Mouse (Mus musculus) liver, embryonic 14.5 days (tissue): ENCODE data around the gene Olfr1500. TPM values are rescaled to one million over a fixed set of nuclear protein-coding genes. Genes with fewer than 3 reads are reported as not detected.
"Not testable (repeated sequence)": the region's sequence is repeated elsewhere in the genome, so short reads cannot be mapped to it uniquely, and the experiment has no call there.

Experiments
- ATAC-seq: fragments of 200-750 bp; cut with Nextera tagmentation; 2 replicates; pipeline ENCODE4 v1.8.0; 2017; ENCODE audit warnings: moderate number of reproducible peaks, mild to moderate bottlenecking, moderate library complexity; ENCODE audit not compliant: insufficient read depth
- DNase-seq, 3 experiments: peaks; one replicate each; pipeline ENCODE4 v3.0.0-alpha.2; 2012 to 2013; ENCODE audit warnings: low read depth in 3 of 3, low spot score in 3 of 3
- H3K27ac ChIP-seq: fragments of 300-500 bp; sonication (generic); 2 replicates; pipeline ENCODE4 v1.5.1; 2014; ENCODE audit warnings: moderate library complexity, mild to moderate bottlenecking, control low read depth, inconsistent platforms
- H3K27me3 ChIP-seq: fragments of 300-500 bp; sonication (generic); 2 replicates; pipeline ENCODE4 v1.6.1; 2014; ENCODE audit warnings: mild to moderate bottlenecking, low read length, moderate library complexity; ENCODE audit not compliant: control insufficient read depth, insufficient read depth
- H3K36me3 ChIP-seq: fragments of 300-500 bp; sonication (generic); replicated peaks from 2 replicates; pipeline ENCODE4 v1.6.1; 2014; ENCODE audit warnings: low read depth; ENCODE audit not compliant: control insufficient read depth, insufficient read depth
- H3K4me1 ChIP-seq, 2 experiments: fragments of 200-500 bp in 1 of 2; fragments of 300-500 bp in 1 of 2; sonication (generic) in 1 of 2; replicated peaks; 2 replicates each; pipeline ENCODE4 v1.6.1; 2012 to 2014; ENCODE audit warnings: antibody characterized with exemption in 1 of 2, inconsistent platforms in 1 of 2, low read length in 1 of 2; ENCODE audit not compliant: control insufficient read depth in 2 of 2, insufficient read depth in 2 of 2
- H3K4me2 ChIP-seq: fragments of 300-500 bp; sonication (generic); 2 replicates; pipeline ENCODE4 v1.6.1; 2014; ENCODE audit warnings: low read depth, mild to moderate bottlenecking, control low read depth, moderate library complexity
- H3K4me3 ChIP-seq, 2 experiments: fragments of 200-500 bp in 1 of 2; fragments of 300-500 bp in 1 of 2; sonication (generic) in 1 of 2; 2 replicates each; pipeline ENCODE4 v1.5.1; 2012 to 2014; ENCODE audit warnings: low read depth in 2 of 2, low read length in 2 of 2, mild to moderate bottlenecking in 2 of 2, control low read depth in 1 of 2, inconsistent platforms in 1 of 2, moderate library complexity in 1 of 2; ENCODE audit not compliant: insufficient read depth in 1 of 2
- H3K9ac ChIP-seq: fragments of 300-500 bp; sonication (generic); replicated peaks from 2 replicates; pipeline ENCODE4 v1.6.1; 2014; ENCODE audit warnings: mild to moderate bottlenecking, control low read depth, moderate library complexity
- H3K9me3 ChIP-seq: fragments of 300-500 bp; sonication (generic); 2 replicates; pipeline ENCODE4 v1.6.1; 2016; ENCODE audit warnings: low read length, mixed read lengths; ENCODE audit not compliant: control insufficient read depth
- CTCF ChIP-seq: IDR thresholded peaks from 2 replicates; pipeline ENCODE4 v1.5.1; 2016; ENCODE audit warnings: antibody characterized with exemption, low read depth, control low read depth
- EP300 ChIP-seq: IDR thresholded peaks from 2 replicates; pipeline ENCODE4 v1.6.1; 2016; ENCODE audit warnings: antibody characterized with exemption, low read depth
- WGBS: fragments of 180-500 bp; shearing (Covaris S2); extraction: QIAGEN DNeasy Blood & Tissue Kit; methylation state at CpG from one replicate; pipeline ENCODE4 v1.1.7; 2014; ENCODE audit not compliant: insufficient replicate concordance; 5-methylcytosine and 5-hydroxymethylcytosine counted together
- polyA plus RNA-seq, 2 experiments: library from polyadenylated mRNA; depleted of rRNA in 1 of 2; stranded (reverse) in 1 of 2; unstranded in 1 of 2; fragments of >200 nt; fragmentation: Nextera tagmentation in 1 of 2; extraction: Ambion mirVana in 1 of 2; gene quantifications; 2 replicates each; pipeline versions ENCODE4 v1.2.1 to v1.2.3; 2012 to 2014

Olfr1500 gene
- not detected in 2 replicates for polyA plus RNA-seq (2012; rRNA removed)
- polyA plus RNA-seq (2014; fragmentation: Nextera tagmentation; extraction: Ambion mirVana), result not detected in 2 replicates

- no peak for ATAC-seq
- no peak for DNase-seq
- no peaks in the 10 kb centered on the region for H3K9me3 ChIP-seq
- H3K4me3 ChIP-seq, result no peak within 1 kb of the TSS
- H3K9ac ChIP-seq, result no peak within 1 kb of the TSS
- no peak within 1 kb of the TSS for H3K27ac ChIP-seq
- no peaks in the 10 kb centered on the region for H3K36me3 ChIP-seq
- H3K4me2 ChIP-seq, result no peak within 1 kb of the TSS
- TF ChIP-seq CTCF (no peak), EP300 (no peak)
- H3K27me3 ChIP-seq, result no peaks in the 10 kb centered on the region
- no peaks in the 10 kb centered on the region for H3K4me1 ChIP-seq
These were observed at the start of gene Olfr1500 for GRCm38 (mm10) chr19:13830388-13830787. TSS of gene Olfr1500 (minus strand) at chr19:13830488.

GRCm38 (mm10) chr19:13861495-13861894 lies 31.2 kb upstream of the Olfr1500 start, which contains the start of gene Olfr1502:
TSS of gene Olfr1502 (plus strand) at chr19:13861795.
- Histone ChIP-seq H3K9ac (no peak within 1 kb of the TSS), H3K4me3 (no peak within 1 kb of the TSS), H3K36me3 (no peaks in the 10 kb centered on the region), H3K4me1 (no peaks in the 10 kb centered on the region), H3K9me3 (no peaks in the 10 kb centered on the region), H3K27ac (no peak within 1 kb of the TSS), H3K4me2 (no peak within 1 kb of the TSS), H3K27me3 (no peaks in the 10 kb centered on the region)
- TF ChIP-seq CTCF (no peak), EP300 (no peak)
- ATAC-seq, result no peak
- no peak for DNase-seq
- WGBS, result 50% methylated on average over 1 of the region's 1 CpGs

GRCm38 (mm10) chr19:13850592-13850991 lies 20.3 kb upstream of the Olfr1500 start, which contains the start of gene Olfr1501:
TSS of gene Olfr1501 (minus strand) at chr19:13850692.
- not testable (repeated sequence) for H3K27ac ChIP-seq, DNase-seq, H3K27me3 ChIP-seq, H3K4me1 ChIP-seq, H3K9ac ChIP-seq, H3K4me2 ChIP-seq, H3K36me3 ChIP-seq, H3K4me3 ChIP-seq, ATAC-seq, H3K9me3 ChIP-seq

- Histone ChIP-seq H3K36me3 (no peaks in the 10 kb centered on the region), H3K27ac (no peak overlapping the region), H3K4me1 (no peaks in the 10 kb centered on the region), H3K4me2 (no peak overlapping the region), H3K9me3 (no peaks in the 10 kb centered on the region), H3K9ac (no peak overlapping the region), H3K4me3 (no peak overlapping the region), H3K27me3 (no peaks in the 10 kb centered on the region)
- no peak for ATAC-seq
- WGBS, result 60% methylated on average over 3 of the region's 3 CpGs
- TF ChIP-seq EP300 (no peak), CTCF (no peak)
- no peak for DNase-seq
These were observed 1.8 kb downstream of the Olfr1500 start for GRCm38 (mm10) chr19:13828447-13828846.

- H3K4me1 ChIP-seq, result no peaks in the 10 kb centered on the region
- H3K36me3 ChIP-seq, result no peaks in the 10 kb centered on the region
- H3K4me2 ChIP-seq, result no peak overlapping the region
- TF ChIP-seq CTCF (no peak), EP300 (no peak)
- H3K27me3 ChIP-seq, result no peaks in the 10 kb centered on the region
- ATAC-seq (no peak), DNase-seq (no peak)
- no peak overlapping the region for H3K9ac ChIP-seq
- H3K4me3 ChIP-seq, result no peak overlapping the region
- H3K9me3 ChIP-seq, result no peaks in the 10 kb centered on the region
- H3K27ac ChIP-seq, result no peak overlapping the region
- 20% methylated on average over 5 of the region's 5 CpGs for WGBS
These were observed 9.4 kb downstream of the Olfr1500 start for GRCm38 (mm10) chr19:13820847-13821246.

- Histone ChIP-seq H3K9ac (no peak within 1 kb of the TSS), H3K4me1 (no peaks in the 10 kb centered on the region), H3K36me3 (no peaks in the 10 kb centered on the region), H3K9me3 (no peaks in the 10 kb centered on the region), H3K27me3 (no peaks in the 10 kb centered on the region), H3K27ac (no peak within 1 kb of the TSS), H3K4me2 (no peak within 1 kb of the TSS), H3K4me3 (no peak within 1 kb of the TSS)
- ATAC-seq (no peak), DNase-seq (no peak)
- TF ChIP-seq CTCF (no peak), EP300 (no peak)
These were observed 10.9 kb downstream of the Olfr1500 start, which contains the start of gene Olfr1499 for GRCm38 (mm10) chr19:13819347-13819746. TSS of gene Olfr1499 (minus strand) at chr19:13819447.
